Mouse (Mus musculus) intestine, embryonic 14.5 days (tissue): Measurements from ENCODE around the gene Clmn. TPM values are rescaled to one million over a fixed set of nuclear protein-coding genes. Genes with fewer than 3 reads are reported as not detected.

Source experiments
- ATAC-seq: fragments of 200-750 bp; cut with Nextera tagmentation; replicated peaks from 2 replicates; pipeline ENCODE4 v1.8.0; 2017; ENCODE audit warnings: low read depth, moderate number of reproducible peaks, moderate TSS enrichment, moderate library complexity; ENCODE audit not compliant: low FRiP score, low TSS enrichment
- DNase-seq: peaks from one replicate; pipeline ENCODE4 v3.0.0-alpha.2; 2018; ENCODE audit warnings: low spot score
- H3K27ac ChIP-seq: fragments of 300-500 bp; sonication (generic); 2 replicates; pipeline ENCODE4 v1.5.1; 2014; ENCODE audit warnings: low read depth, mild to moderate bottlenecking, control low read depth
- H3K27me3 ChIP-seq: fragments of 300-500 bp; sonication (generic); replicated peaks from 2 replicates; pipeline ENCODE4 v1.6.1; 2014; ENCODE audit warnings: low read length, control low read depth; ENCODE audit not compliant: control insufficient read depth, insufficient read depth
- H3K36me3 ChIP-seq: fragments of 300-500 bp; sonication (generic); 2 replicates; pipeline ENCODE4 v1.6.1; 2014; ENCODE audit warnings: low read length, control low read depth; ENCODE audit not compliant: control insufficient read depth, insufficient read depth
- H3K4me1 ChIP-seq: fragments of 300-500 bp; sonication (generic); replicated peaks from 2 replicates; pipeline ENCODE4 v1.6.1; 2014; ENCODE audit warnings: low read length, control low read depth, mixed read lengths; ENCODE audit not compliant: control insufficient read depth, insufficient read depth
- H3K4me2 ChIP-seq: fragments of 300-500 bp; sonication (generic); 2 replicates; pipeline ENCODE4 v1.6.1; 2014; ENCODE audit warnings: low read length
- H3K4me3 ChIP-seq: fragments of 300-500 bp; sonication (generic); 2 replicates; pipeline ENCODE4 v1.5.1; 2014; ENCODE audit warnings: low read depth, low read length, control low read depth, mixed read lengths
- H3K9ac ChIP-seq: fragments of 300-500 bp; sonication (generic); 2 replicates; pipeline ENCODE4 v1.6.1; 2014; ENCODE audit warnings: mild to moderate bottlenecking, low read length
- H3K9me3 ChIP-seq: fragments of 300-500 bp; sonication (generic); 2 replicates; pipeline ENCODE4 v1.6.1; 2016; ENCODE audit warnings: low read length, control low read depth; ENCODE audit not compliant: control insufficient read depth
- whole genome bisulfite sequencing: fragments of 180-500 bp; shearing (Covaris S2); extraction: QIAGEN DNeasy Blood & Tissue Kit; methylation state at CpG from one replicate; pipeline ENCODE4 v1.1.7; 2014; 5-methylcytosine and 5-hydroxymethylcytosine counted together
- polyA plus RNA-seq: library from polyadenylated mRNA; unstranded; fragments of >200 nt; fragmentation: Nextera tagmentation; extraction: Ambion mirVana; gene quantifications from 2 replicates; pipeline ENCODE4 v1.2.1, GENCODE M21; 2014

The Clmn gene
- polyA plus RNA-seq, 1 experiment from 2014 or later, result 3.4 TPM

DNA sequence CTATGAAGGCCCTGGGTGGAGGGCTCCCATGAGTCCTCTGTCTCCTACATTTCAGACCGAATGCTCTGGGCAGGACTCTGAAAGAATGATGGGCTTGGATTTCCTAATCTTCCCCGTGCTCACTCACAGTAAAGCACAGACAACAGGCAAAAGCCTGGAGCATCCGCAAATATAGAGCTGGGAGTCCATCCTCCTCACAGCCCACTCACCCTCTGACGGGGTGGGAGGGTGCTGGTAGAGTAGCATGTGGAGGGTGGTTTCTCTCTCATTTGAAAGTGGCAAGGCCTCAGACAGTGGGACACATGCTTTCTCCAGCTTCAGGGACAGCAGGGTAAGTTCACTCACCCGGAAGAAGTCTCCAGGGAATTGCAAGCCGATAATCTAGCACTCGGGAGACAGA is 21.2 kb upstream of the Clmn start:
- Histone ChIP-seq H3K27me3 (no peaks in the 10 kb centered on the region), H3K27ac (no peak overlapping the region), H3K4me3 (no peak overlapping the region), H3K4me2 (no peak overlapping the region), H3K9me3 (no peaks in the 10 kb centered on the region), H3K36me3 (no peaks in the 10 kb centered on the region), H3K9ac (no peak overlapping the region), H3K4me1 (0 out of 2 replicates have a peak, but pooled peaks cover 5% of the 10 kb centered on the region)
- no peak for DNase-seq
- ATAC-seq, result no peak
- WGBS, result 85% methylated on average over 7 of the region's 7 CpGs

DNA sequence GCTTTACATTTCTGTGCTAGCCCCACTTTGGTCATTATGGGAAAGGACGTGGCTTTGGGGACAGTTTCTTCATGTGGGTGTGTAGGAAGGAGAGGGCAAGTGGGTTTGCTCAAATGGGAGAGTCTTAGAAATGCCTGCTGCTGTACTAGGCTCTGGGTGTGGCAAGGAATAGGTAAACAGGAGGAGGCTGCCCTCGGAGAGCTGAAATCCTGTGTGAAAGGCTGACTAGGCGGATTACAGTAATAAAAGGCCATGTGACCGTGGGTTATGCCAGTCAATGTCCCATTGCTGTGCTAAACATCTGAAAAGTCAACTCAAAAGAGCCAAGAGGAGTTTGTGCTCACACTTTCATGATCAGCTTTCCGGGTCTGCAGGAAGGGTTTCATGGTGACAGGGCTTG is 17.7 kb upstream of the Clmn start:
- no peak overlapping the region for H3K9ac ChIP-seq
- 0 out of 2 replicates have a peak overlapping the region, but pooled peaks have one; percentile 54 for H3K27ac ChIP-seq
- 0 out of 2 replicates have a peak, but pooled peaks have one; percentile 48 for ATAC-seq
- no peaks in the 10 kb centered on the region for H3K9me3 ChIP-seq
- no peak for DNase-seq
- H3K4me3 ChIP-seq, result no peak overlapping the region
- H3K36me3 ChIP-seq, result no peaks in the 10 kb centered on the region
- 47% methylated on average over 5 of the region's 5 CpGs for WGBS
- no peaks in the 10 kb centered on the region for H3K27me3 ChIP-seq
- H3K4me2 ChIP-seq, result no peak overlapping the region
- 0 out of 2 replicates have a peak, but pooled peaks cover 5% of the 10 kb centered on the region for H3K4me1 ChIP-seq

DNA sequence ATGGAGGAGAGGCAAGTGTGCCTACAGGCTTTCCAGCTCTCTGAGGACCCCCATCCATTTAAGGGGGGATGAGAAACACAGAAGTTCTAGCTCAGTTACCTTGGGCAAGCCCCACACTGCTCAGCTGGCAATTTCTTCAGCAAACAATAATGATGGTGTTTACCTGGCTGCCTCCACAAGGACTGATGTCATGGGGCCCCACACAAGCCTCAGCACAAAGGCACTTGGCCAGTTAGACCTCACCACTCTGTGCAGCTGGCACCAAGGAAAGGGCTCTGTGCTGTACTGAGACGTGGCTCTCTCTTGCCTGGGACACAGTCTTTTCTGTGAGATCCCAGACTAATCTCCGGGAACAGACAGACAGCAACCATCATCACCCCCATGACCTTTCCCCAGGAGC is 17.2 kb upstream of the Clmn start:
- Histone ChIP-seq H3K4me2 (no peak overlapping the region), H3K27ac (peak overlapping the region; percentile 54; the same call in 1 of the 2 replicates), H3K4me1 (0 out of 2 replicates have a peak, but pooled peaks cover 5% of the 10 kb centered on the region), H3K27me3 (no peaks in the 10 kb centered on the region), H3K9ac (no peak overlapping the region), H3K4me3 (no peak overlapping the region), H3K36me3 (no peaks in the 10 kb centered on the region), H3K9me3 (no peaks in the 10 kb centered on the region)
- DNase-seq (no peak), ATAC-seq (peak; percentile 55; the same call in 1 of the 2 replicates)
- 34% methylated on average over 2 of the region's 2 CpGs for whole genome bisulfite sequencing

DNA sequence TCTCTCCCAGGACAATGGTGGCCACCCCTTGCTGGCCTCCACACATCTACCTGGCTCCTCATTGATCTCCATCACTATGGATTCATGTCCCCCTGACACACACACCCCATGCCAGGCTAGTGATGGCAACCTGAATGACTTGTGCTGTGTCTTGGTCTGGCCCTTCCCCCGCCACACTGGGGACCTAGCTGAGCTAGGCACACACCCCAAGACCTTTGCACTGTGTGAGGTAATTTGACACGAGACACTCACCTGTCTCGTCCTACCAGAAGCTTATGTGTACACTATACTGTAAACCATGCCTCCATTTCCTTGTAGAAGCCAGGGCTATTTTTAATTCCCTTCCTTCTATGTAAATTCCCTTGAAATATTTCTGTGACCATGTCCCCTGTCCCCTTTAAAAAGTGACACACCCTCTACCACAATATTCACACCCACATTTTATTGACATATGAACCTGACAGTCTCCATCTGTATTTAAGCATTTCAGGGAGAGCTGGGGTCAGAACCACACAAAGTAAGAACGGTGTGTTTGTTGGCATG is 16.7 kb upstream of the Clmn start:
- Histone ChIP-seq H3K27ac (peak overlapping the region; percentile 54; the same call in 1 of the 2 replicates), H3K36me3 (no peaks in the 10 kb centered on the region), H3K4me1 (0 out of 2 replicates have a peak, but pooled peaks cover 5% of the 10 kb centered on the region), H3K4me3 (no peak overlapping the region), H3K4me2 (no peak overlapping the region), H3K27me3 (no peaks in the 10 kb centered on the region), H3K9me3 (no peaks in the 10 kb centered on the region), H3K9ac (no peak overlapping the region)
- DNase-seq (peak; percentile 60), ATAC-seq (peak; percentile 63)
- 55% methylated on average over 4 of the region's 4 CpGs for WGBS

DNA sequence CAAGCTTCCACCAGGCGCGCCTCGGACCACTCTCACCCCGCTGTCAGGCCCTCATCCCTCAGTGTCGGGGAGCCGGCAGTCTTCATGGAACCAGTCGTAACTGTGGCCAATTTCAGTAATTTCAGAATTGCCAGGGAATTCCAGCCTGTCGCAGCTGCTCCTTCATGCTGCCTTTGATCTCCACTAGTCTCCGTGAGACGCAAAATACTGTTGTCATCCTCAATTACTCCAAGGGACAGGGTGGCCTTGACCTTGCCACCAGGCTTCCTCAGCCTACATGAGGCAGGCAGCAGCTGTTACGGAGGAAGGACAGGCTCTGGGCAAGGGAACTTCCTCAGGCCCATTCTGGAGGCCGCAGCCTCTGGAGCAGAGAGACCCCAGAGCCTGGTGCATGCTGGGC is 15.5 kb upstream of the Clmn start:
- Histone ChIP-seq H3K4me1 (0 out of 2 replicates have a peak, but pooled peaks cover 5% of the 10 kb centered on the region), H3K4me2 (no peak overlapping the region), H3K4me3 (no peak overlapping the region), H3K36me3 (no peaks in the 10 kb centered on the region), H3K27me3 (no peaks in the 10 kb centered on the region), H3K27ac (no peak overlapping the region), H3K9me3 (no peaks in the 10 kb centered on the region), H3K9ac (no peak overlapping the region)
- ATAC-seq (no peak), DNase-seq (no peak)
- 64% methylated on average over 12 of the region's 12 CpGs for WGBS

DNA sequence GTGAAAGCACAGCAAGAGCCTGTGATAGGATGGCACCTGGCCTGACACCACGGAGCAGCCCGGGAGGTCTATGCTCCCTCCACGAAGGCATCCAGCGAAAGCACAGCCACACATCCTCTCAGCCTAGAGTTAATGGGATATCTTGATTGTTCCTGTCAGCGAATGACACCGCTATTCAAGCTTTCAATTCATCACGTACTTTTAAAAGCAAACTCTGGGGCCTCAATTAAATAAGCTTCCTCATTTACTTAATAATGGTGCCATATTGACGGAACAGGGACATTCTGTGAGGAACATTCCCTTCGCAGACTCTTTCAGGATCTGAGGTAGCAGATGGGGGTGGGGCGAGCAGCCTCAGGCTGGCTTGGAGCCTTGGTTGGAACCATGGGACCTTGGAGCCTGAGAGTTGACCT is 14.7 kb upstream of the Clmn start:
- Histone ChIP-seq H3K27ac (no peak overlapping the region), H3K36me3 (no peaks in the 10 kb centered on the region), H3K4me2 (no peak overlapping the region), H3K4me1 (0 out of 2 replicates have a peak, but pooled peaks cover 5% of the 10 kb centered on the region), H3K27me3 (no peaks in the 10 kb centered on the region), H3K9ac (no peak overlapping the region), H3K4me3 (no peak overlapping the region), H3K9me3 (no peaks in the 10 kb centered on the region)
- no peak for DNase-seq
- 66% methylated on average over 10 of the region's 10 CpGs for WGBS
- ATAC-seq, result no peak

DNA sequence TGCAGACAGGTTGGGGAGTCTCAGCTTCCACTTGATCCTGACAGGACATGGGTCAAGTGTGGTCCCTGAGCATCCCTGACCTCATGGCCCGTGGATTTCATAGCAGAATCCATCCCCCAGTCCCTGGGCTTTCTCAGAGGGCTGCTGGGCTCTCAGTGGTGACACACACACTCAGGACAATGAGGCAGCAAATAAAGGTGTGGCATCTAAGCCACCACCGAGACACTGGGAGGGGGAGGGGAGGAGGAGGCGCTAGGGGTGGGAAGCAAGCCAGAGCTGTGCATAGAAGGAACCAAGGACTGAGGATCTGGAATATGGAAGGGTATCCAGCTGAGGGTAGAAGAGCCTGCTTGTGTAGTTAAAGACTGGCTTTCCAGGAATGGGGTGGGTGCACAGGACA is 11.2 kb upstream of the Clmn start:
- H3K4me2 ChIP-seq, result no peak overlapping the region
- no peak for DNase-seq
- no peaks in the 10 kb centered on the region for H3K9me3 ChIP-seq
- peak; percentile 60 for ATAC-seq
- no peak overlapping the region for H3K27ac ChIP-seq
- WGBS, result 52% methylated on average over 3 of the region's 3 CpGs
- H3K27me3 ChIP-seq, result no peaks in the 10 kb centered on the region
- H3K9ac ChIP-seq, result no peak overlapping the region
- H3K4me1 ChIP-seq, result no peaks in the 10 kb centered on the region
- no peak overlapping the region for H3K4me3 ChIP-seq
- no peaks in the 10 kb centered on the region for H3K36me3 ChIP-seq

DNA sequence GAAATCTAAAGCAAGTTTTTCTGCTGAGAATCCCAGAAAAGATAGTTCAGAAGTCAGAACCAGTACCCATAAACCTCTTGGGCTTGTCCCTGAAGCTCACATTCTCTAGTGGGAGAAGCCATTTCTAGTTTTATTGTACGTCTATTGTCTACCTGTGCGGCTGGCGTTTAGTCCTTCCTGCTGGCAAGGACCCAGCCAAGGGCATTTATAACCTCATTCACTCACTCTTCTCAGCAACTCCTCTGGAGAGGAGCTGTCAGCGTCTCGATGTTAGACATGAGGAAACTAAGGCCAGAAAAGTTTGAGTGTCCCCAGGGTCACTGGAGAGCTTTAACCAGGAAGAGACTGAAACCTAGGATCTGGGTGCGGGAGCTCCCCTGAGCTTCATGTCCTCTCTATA is 7.1 kb upstream of the Clmn start:
- Histone ChIP-seq H3K27ac (no peak overlapping the region), H3K36me3 (no peaks in the 10 kb centered on the region), H3K9ac (no peak overlapping the region), H3K9me3 (no peaks in the 10 kb centered on the region), H3K4me3 (no peak overlapping the region), H3K4me1 (no peaks in the 10 kb centered on the region), H3K27me3 (no peaks in the 10 kb centered on the region), H3K4me2 (no peak overlapping the region)
- DNase-seq (no peak), ATAC-seq (no peak)
- WGBS, result 85% methylated on average over 6 of the region's 6 CpGs

DNA sequence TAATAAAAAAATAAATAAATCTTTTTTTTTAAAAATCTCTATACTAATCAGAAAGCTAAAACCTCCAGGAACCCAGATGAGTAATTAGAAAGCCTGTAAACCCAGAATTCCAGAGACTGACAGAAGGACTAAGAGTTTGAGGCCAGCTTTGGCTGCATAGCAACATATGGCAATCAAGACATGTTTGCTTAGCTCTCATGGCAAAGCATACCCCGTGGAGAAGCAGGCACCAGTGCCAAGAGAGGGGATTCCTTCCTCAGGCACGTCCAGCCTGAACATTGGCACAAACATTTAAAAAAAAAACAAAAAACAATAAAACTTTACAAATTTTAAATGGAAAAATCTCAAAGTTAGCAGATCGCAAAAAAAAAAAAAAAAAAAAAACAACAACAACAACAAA is 4.9 kb upstream of the Clmn start:
- no peak overlapping the region for H3K9ac ChIP-seq
- H3K27me3 ChIP-seq, result no peaks in the 10 kb centered on the region
- no peak for DNase-seq
- H3K9me3 ChIP-seq, result no peaks in the 10 kb centered on the region
- ATAC-seq, result no peak
- no peak overlapping the region for H3K27ac ChIP-seq
- H3K4me1 ChIP-seq, result no peaks in the 10 kb centered on the region; the same call in 1 of the 2 replicates
- H3K4me3 ChIP-seq, result no peak overlapping the region
- no peaks in the 10 kb centered on the region for H3K36me3 ChIP-seq
- 86% methylated on average over 3 of the region's 3 CpGs for WGBS
- H3K4me2 ChIP-seq, result no peak overlapping the region
